Mouse (Mus musculus): ENCODE data around the gene Golt1a. TPM values are rescaled to one million over a fixed set of nuclear protein-coding genes. Genes with fewer than 3 reads are reported as not detected.

Gene Golt1a
- polyA plus RNA-seq, 1 experiment from 2014 or later = 15.4 TPM

DNA sequence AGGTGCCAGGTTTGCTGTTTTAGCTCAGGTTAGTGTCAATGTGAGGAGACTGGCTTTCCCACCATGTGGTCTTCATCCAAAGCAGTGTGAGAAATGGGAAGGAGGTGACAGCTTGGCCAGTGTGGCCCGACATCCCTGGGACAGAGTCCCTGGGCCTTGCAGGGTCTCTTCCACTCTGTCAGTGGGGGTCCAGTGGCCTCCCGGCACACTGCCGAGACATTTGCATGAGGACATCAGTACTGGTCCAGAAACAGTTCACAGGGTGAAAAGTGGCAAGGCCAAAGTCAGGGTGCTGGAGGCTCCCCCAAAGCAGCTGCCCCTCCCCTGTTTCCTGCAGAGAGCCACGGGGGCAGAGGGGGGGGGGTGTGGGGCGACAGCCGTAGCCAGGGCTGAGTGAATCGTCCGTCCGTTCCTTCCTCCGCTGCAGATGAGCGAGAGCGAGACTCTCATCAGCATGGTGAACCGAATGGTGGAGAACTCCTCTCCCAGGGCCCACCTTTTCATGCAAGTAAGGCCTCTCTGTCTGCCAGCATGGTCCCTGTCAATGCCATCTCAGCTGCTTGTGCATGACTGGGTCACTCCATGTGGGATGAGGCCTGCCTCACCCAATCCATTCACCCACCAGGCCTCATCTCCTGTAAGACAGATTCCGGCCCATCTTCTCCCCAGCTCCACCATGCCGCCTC is 30.5 kb upstream of the Golt1a start:
- no peaks in the 10 kb centered on the region for H3K27me3 ChIP-seq (ENCODE audit: insufficient read depth, low read length)
- DNase-seq (ENCODE audit: low spot score) (no peak), ATAC-seq (replicated peaks; ENCODE audit: low FRiP score, low read depth) (0 out of 2 replicates have a peak, but pooled peaks have one; percentile 23)
- 0 out of 2 replicates have a peak, but pooled peaks cover 6% of the 10 kb centered on the region for H3K4me1 ChIP-seq (replicated peaks; ENCODE audit: insufficient read depth, low read length)
- H3K36me3 ChIP-seq (ENCODE audit: insufficient read depth, low read length) = peaks cover 5% of the 10 kb centered on the region; the same call in 1 of the 2 replicates
- 61% methylated on average over 15 of the region's 15 CpGs for WGBS
- no peak overlapping the region for H3K27ac ChIP-seq
- no peak overlapping the region for H3K9ac ChIP-seq (ENCODE audit: low read depth, low read length)
- TF ChIP-seq CTCF (IDR thresholded peaks at IDR 0.05; ENCODE audit: low read depth) = no peak
- H3K4me3 ChIP-seq (replicated peaks; ENCODE audit: low read depth, low read length) = no peak overlapping the region
- H3K9me3 ChIP-seq (replicated peaks; ENCODE audit: low read length) = no peaks in the 10 kb centered on the region
- H3K4me2 ChIP-seq (ENCODE audit: low read length) = no peak overlapping the region

DNA sequence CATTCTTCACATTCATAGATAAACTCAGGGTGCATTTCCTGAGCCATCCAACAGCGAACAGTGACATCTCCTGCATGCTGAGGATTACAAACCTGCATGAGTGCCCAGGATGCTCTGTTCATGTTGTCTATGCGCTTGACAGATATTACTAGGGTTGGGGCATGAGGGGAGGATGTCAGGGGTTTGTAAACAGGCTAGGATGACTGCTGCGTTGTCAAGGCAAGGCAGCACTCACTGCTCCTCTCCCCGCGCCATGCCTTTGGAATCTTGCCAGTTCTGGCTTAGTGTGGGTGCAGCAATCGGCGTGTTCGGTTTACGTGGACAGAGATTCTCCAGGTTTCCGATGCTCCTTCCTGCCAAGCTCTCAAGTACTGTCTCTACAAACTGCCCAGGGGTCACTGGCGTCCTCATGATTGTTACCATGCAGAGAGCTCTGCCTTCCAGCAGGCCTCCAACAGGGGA is 29.9 kb upstream of the Golt1a start:
- Histone ChIP-seq H3K27me3 (ENCODE audit: insufficient read depth, low read length) (no peaks in the 10 kb centered on the region), H3K9ac (ENCODE audit: low read depth, low read length) (no peak overlapping the region), H3K9me3 (replicated peaks; ENCODE audit: low read length) (no peaks in the 10 kb centered on the region), H3K4me1 (replicated peaks; ENCODE audit: insufficient read depth, low read length) (0 out of 2 replicates have a peak, but pooled peaks cover 6% of the 10 kb centered on the region), H3K27ac (no peak overlapping the region), H3K4me2 (ENCODE audit: low read length) (no peak overlapping the region), H3K4me3 (replicated peaks; ENCODE audit: low read depth, low read length) (no peak overlapping the region), H3K36me3 (ENCODE audit: insufficient read depth, low read length) (peaks cover 5% of the 10 kb centered on the region; the same call in 1 of the 2 replicates)
- WGBS = 81% methylated on average over 11 of the region's 11 CpGs
- TF ChIP-seq CTCF (IDR thresholded peaks at IDR 0.05; ENCODE audit: low read depth) = no peak
- ATAC-seq (replicated peaks; ENCODE audit: low FRiP score, low read depth) (no peak), DNase-seq (ENCODE audit: low spot score) (no peak)

DNA sequence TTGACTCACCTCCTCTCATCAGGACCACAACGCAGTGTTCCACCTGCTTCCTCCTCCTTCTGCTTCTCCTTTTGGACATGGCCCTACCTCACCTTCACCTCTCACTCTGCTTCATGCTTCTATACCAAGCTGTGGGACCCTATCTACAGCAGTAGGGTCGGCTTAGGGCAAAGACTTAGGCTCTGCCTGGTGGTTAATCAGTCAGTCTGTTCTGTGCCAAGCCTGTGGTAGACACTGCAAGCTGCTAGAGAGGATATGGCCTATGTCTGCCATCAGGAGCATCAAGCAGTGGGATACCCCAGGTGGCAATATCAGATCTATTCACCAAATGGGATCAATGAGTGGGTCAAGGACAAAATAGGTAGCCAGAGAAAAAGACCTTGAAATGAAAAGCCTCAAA is 29.1 kb upstream of the Golt1a start:
- no peak overlapping the region for H3K4me2 ChIP-seq (ENCODE audit: low read length)
- peaks cover 7% of the 10 kb centered on the region; the same call in 1 of the 2 replicates for H3K36me3 ChIP-seq (ENCODE audit: insufficient read depth, low read length)
- no peaks in the 10 kb centered on the region for H3K27me3 ChIP-seq (ENCODE audit: insufficient read depth, low read length)
- no peak overlapping the region for H3K9ac ChIP-seq (ENCODE audit: low read depth, low read length)
- 0 out of 2 replicates have a peak, but pooled peaks cover 6% of the 10 kb centered on the region for H3K4me1 ChIP-seq (replicated peaks; ENCODE audit: insufficient read depth, low read length)
- no peak overlapping the region for H3K27ac ChIP-seq
- H3K4me3 ChIP-seq (replicated peaks; ENCODE audit: low read depth, low read length) = no peak overlapping the region
- 85% methylated on average over 2 of the region's 2 CpGs for WGBS
- TF ChIP-seq CTCF (IDR thresholded peaks at IDR 0.05; ENCODE audit: low read depth) = no peak
- no peak for ATAC-seq (replicated peaks; ENCODE audit: low FRiP score, low read depth)
- no peaks in the 10 kb centered on the region for H3K9me3 ChIP-seq (replicated peaks; ENCODE audit: low read length)
- no peak for DNase-seq (ENCODE audit: low spot score)

GRCm38 (mm10) chr1:133285907-133286306 is 23.7 kb upstream of the Golt1a start:
- no peak for TF ChIP-seq CTCF (IDR thresholded peaks at IDR 0.05; ENCODE audit: low read depth)
- no peak overlapping the region for H3K4me3 ChIP-seq (replicated peaks; ENCODE audit: low read depth, low read length)
- peaks cover 11% of the 10 kb centered on the region; the same call in 1 of the 2 replicates for H3K36me3 ChIP-seq (ENCODE audit: insufficient read depth, low read length)
- no peak overlapping the region for H3K9ac ChIP-seq (ENCODE audit: low read depth, low read length)
- no peak overlapping the region for H3K27ac ChIP-seq
- no peak for ATAC-seq (replicated peaks; ENCODE audit: low FRiP score, low read depth)
- no peaks in the 10 kb centered on the region for H3K27me3 ChIP-seq (ENCODE audit: insufficient read depth, low read length)
- no peaks in the 10 kb centered on the region for H3K4me1 ChIP-seq (replicated peaks; ENCODE audit: insufficient read depth, low read length)
- DNase-seq (ENCODE audit: low spot score) = no peak
- 82% methylated on average over 7 of the region's 7 CpGs for WGBS
- no peaks in the 10 kb centered on the region for H3K9me3 ChIP-seq (replicated peaks; ENCODE audit: low read length)
- H3K4me2 ChIP-seq (ENCODE audit: low read length) = no peak overlapping the region

GRCm38 (mm10) chr1:133287051-133287450 is 22.5 kb upstream of the Golt1a start:
- 88% methylated on average over 4 of the region's 4 CpGs for whole genome bisulfite sequencing
- TF ChIP-seq CTCF (IDR thresholded peaks at IDR 0.05; ENCODE audit: low read depth) = no peak
- ATAC-seq (replicated peaks; ENCODE audit: low FRiP score, low read depth) = no peak

GRCm38 (mm10) chr1:133287880-133288279 is 21.7 kb upstream of the Golt1a start:
- Histone ChIP-seq H3K27me3 (ENCODE audit: insufficient read depth, low read length) (no peaks in the 10 kb centered on the region), H3K4me3 (replicated peaks; ENCODE audit: low read depth, low read length) (no peak overlapping the region), H3K27ac (no peak overlapping the region), H3K4me2 (ENCODE audit: low read length) (no peak overlapping the region), H3K9ac (ENCODE audit: low read depth, low read length) (no peak overlapping the region), H3K36me3 (ENCODE audit: insufficient read depth, low read length) (peaks cover 13% of the 10 kb centered on the region; the same call in 1 of the 2 replicates), H3K9me3 (replicated peaks; ENCODE audit: low read length) (no peaks in the 10 kb centered on the region), H3K4me1 (replicated peaks; ENCODE audit: insufficient read depth, low read length) (no peaks in the 10 kb centered on the region)
- ATAC-seq (replicated peaks; ENCODE audit: low FRiP score, low read depth) = peak; percentile 86
- TF ChIP-seq CTCF (IDR thresholded peaks at IDR 0.05; ENCODE audit: low read depth) = no peak
- WGBS = 65% methylated on average over 12 of the region's 12 CpGs
- DNase-seq (ENCODE audit: low spot score) = no peak

More at GRCm38 (mm10) chr1:133287051-133287450, 22.5 kb upstream of the Golt1a start:
- no peaks in the 10 kb centered on the region for H3K4me1 ChIP-seq (replicated peaks; ENCODE audit: insufficient read depth, low read length)
- DNase-seq (ENCODE audit: low spot score) = no peak
- H3K36me3 ChIP-seq (ENCODE audit: insufficient read depth, low read length) = peaks cover 11% of the 10 kb centered on the region; the same call in 1 of the 2 replicates
- H3K4me2 ChIP-seq (ENCODE audit: low read length) = no peak overlapping the region
- H3K4me3 ChIP-seq (replicated peaks; ENCODE audit: low read depth, low read length) = no peak overlapping the region
- no peak overlapping the region for H3K27ac ChIP-seq
- H3K9me3 ChIP-seq (replicated peaks; ENCODE audit: low read length) = no peaks in the 10 kb centered on the region
- H3K9ac ChIP-seq (ENCODE audit: low read depth, low read length) = no peak overlapping the region
- H3K27me3 ChIP-seq (ENCODE audit: insufficient read depth, low read length) = no peaks in the 10 kb centered on the region
